Mouse (Mus musculus) gastrocnemius, adult 2 months (tissue): ENCODE results near the gene Tmem231. TPM values are rescaled to one million over a fixed set of nuclear protein-coding genes. Genes with fewer than 3 reads are reported as not detected.

Experiments
- DNase-seq: peaks from one replicate; pipeline ENCODE4 v3.0.0; 2022
- H3K27ac ChIP-seq: fragments of 200-600 bp; 2 replicates; pipeline ENCODE4 v1.8.1; 2022; ENCODE audit warnings: mild to moderate bottlenecking
- H3K4me3 ChIP-seq: fragments of 200-600 bp; 2 replicates; pipeline ENCODE4 v1.8.1; 2022; ENCODE audit warnings: mild to moderate bottlenecking, moderate library complexity
- CTCF ChIP-seq: fragments of 200-600 bp; IDR thresholded peaks from 2 replicates; pipeline ENCODE4 v1.8.1; 2022; ENCODE audit warnings: antibody characterized with exemption, mild to moderate bottlenecking, moderate library complexity
- intact Hi-C: fragments of 180-260 bp; cut with DNase I; formaldehyde crosslinking; loops from one replicate; pipeline ENCODE4 v1.15.1; 2025
- total RNA-seq, 2 experiments: library from RNA; stranded (reverse); gene quantifications; 2 replicates each; pipeline ENCODE4 v1.2.3; 2021

Gene Tmem231
- total RNA-seq, 2 experiments from 2014 or later, result 0.73 to 0.94 TPM

DNA sequence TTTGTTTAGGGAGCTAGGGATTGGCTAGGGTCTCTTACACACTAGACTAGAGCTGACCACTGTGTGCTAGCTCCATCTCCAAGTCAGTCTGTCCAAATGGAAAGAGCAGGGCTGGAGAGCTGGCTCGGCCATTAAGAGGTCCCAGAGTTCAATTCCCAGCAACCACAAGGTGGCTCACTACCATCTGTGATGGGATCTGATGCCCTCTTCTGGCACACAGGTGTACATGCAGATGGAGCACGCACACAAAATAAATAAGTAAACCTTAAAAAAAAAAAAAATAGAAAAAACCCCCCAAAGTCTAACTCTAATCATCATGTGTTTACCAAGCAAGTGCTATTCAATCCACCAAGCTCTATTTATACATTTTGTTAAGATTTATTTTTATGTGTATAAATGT, 14.0 kb downstream of the Tmem231 start:
- TF ChIP-seq CTCF, result peak; percentile 32; the same call in 1 of the 2 replicates
- no peak for DNase-seq
- intact Hi-C loops, result no loop called here
- Histone ChIP-seq H3K4me3 (no peak overlapping the region), H3K27ac (no peak overlapping the region)

DNA sequence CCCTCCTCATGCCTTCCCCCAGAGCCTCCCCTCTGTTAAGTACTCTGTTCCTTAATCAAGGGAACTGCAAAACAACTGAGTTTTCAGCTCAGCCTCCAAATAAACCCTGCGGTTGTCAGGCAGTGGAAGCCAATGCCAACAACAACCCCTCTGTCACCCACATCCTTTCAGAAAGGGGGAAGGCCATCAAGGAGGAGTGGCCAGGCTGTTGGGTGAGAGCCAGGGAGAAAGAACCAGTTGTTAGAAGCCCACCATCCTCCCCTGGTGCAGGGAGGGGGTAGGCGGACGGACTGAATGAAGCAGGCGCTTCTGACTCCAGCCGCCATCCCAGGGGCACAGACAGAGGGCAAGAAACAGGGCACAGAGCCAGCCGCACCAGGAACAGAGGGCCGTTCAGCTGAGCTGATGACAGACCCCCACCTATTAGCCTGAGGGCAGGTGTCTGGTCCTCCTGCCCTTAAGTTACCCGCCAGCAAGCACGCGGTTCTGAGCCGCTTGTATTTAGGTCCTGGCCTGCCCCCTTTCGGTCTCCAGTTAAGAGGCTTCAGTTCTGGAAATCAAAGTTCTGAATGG, 20.7 kb downstream of the Tmem231 start:
- H3K27ac ChIP-seq, result no peak overlapping the region
- H3K4me3 ChIP-seq, result no peak overlapping the region
- intact Hi-C loops, result no loop called here
- no peak for DNase-seq
- peak; percentile 29; the same call in 1 of the 2 replicates for TF ChIP-seq CTCF

DNA sequence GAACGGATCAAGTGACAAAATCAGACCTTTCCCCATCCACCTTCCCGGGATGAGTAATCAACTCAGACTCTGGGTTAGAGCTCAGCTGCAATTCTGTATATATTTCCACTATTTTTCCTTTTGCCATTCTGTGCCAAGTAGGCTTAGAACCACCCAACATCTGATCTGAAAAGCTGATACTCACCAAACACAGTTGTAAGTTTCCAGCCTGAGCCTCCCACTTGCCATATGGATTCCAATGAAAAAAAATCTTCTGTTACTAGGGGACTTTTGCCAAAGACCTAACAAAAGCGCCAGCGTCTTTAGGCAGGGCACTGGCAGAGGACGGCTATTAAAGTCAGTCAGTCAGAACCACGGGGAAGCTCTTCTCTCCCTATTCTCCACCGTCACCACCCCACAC, 22.1 kb downstream of the Tmem231 start:
- no peak for DNase-seq
- intact Hi-C loops, result no loop called here
- no peak for TF ChIP-seq CTCF
- no peak overlapping the region for H3K4me3 ChIP-seq
- no peak overlapping the region for H3K27ac ChIP-seq

DNA sequence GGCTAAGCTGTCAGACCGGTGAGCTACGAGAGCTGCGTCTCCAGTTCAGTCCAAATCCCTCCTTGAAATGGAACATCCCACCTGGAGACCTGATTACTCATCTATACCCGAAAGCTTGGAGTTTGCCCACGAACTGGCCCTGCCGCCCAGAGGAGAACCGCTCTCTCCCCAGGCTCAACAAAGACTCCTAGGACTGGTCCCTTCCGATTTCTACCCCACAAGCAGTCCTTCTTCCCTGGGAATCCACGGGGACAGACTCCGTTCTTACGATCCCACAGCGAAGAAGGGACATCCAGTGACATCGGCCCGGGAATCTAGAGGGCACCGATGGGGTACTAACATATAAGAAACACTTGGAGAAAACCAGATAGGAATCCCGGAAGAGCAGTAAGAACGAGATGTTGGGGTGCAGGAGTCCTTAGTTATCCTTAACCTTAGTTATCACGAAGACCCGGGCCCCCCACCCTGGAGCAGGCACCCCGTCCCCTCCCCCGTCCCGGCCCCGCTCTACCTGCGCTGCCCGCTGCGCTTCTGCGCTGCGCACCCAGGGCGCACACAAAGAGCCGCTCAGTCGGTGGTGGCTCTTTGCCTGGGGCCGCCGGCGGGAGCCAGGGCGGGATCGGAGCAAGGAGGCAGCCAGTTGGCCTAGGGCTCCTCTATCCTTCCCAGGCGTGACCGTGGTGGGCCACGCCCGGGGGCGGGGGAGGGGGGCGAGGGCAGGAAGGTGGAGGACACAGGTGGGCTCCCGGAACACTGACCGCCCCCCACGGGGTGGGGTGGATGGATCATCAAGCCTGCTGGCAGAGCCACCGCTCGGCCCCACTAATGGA, 23.8 kb downstream of the Tmem231 start, which contains the start of gene Chst5:
Chst5 (minus strand) TSS at position 827 of the 830 bp plus-strand sequence.
- DNase-seq, result peak; percentile 46
- no peak for TF ChIP-seq CTCF
- H3K27ac ChIP-seq, result no peak within 1 kb of the TSS
- H3K4me3 ChIP-seq, result peak within 1 kb of the TSS; percentile 43
- intact Hi-C loops, result no loop called here

DNA sequence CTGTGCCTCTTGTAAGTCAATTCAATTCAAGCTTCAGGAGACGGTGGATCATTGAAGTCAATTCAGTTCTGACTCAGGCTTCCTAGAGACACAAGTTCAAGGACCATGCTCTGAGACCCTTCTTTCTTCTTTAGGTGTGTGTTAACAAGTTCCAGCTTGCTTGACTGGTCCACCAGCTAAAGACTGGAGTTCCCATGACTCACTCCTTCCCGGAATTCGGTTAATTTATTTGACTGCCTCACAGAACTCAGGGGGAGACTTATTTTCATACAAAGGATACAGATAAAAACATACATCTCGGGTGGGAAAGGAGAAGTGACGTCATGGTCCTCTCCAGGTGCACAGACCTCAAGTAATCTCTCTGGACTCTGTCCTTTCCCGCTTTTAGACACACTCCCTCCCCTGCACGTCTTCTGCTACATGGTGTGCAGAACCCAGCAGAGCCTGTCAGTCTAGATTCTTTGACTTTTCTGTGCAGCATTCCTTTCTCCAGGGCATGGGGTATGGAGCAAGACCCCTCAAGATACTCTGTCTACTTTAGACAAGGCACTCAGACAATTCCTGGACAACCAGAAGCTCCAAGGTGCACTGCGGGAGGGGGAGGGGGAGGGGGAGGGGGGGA, 28.1 kb downstream of the Tmem231 start:
- intact Hi-C loops, result no loop called here
- H3K27ac ChIP-seq, result no peak overlapping the region
- no peak for TF ChIP-seq CTCF
- DNase-seq, result no peak
- H3K4me3 ChIP-seq, result no peak overlapping the region

DNA sequence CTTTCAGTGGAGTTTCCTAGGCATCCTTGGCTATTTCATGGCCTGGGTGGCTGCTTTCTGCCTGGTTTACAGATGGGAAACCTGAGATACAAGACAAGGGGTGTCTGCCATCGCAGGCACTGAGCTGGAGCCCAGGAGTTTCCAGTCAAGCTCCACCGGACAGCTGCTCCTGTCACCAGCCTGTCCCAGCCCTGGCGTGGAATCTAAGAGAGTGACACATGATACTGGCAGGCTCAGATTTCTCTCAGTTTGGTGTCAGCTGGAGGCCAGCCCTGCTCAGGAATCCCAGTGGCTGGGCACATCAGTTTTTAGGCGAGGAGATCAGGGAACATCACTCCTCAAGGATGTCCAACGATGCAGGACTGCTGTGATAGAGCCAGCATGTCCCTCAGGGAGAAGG, 31.6 kb downstream of the Tmem231 start:
- Histone ChIP-seq H3K27ac (peak overlapping the region; percentile 57), H3K4me3 (no peak overlapping the region)
- DNase-seq, result peak; percentile 88
- no peak for TF ChIP-seq CTCF
- intact Hi-C loops, result no loop called here

DNA sequence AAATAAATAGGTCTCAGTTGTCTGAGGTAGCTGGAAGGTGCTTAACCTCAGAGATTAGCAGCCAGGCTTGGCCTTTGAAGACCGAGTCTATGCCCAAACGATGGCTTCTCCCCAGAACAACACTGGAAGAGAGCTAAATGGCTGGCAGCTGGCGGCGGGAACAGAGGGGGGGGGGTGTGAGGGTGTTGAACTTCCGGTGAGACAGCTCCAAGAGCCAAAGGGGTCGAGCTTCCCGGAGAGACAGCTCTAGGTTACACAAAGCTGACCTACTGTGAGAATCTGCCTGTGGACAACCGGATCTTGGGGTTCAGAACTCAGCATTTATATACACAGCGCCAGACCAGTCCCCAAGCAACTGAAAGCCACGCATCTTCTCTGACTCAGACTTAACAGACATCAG, 35.1 kb downstream of the Tmem231 start:
- intact Hi-C loops, result no loop called here
- no peak overlapping the region for H3K27ac ChIP-seq

DNA sequence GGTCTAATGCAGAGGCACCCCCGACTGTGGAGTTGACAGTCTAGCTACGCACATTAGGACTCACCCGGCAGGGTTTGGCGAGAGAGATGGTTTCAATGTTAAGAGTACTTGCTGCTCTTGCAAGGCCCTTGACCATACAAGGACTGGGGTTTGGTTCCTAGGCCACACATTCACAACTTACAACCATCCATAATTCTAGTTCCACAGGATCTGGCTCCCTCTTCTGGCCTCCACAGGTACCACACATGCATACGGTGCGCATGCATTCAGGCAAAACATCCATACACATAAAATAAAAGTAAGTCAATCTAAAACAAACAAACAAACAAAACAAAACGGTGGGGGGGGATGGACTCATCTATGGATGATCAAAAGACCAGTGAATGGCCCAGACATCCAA, 38.7 kb downstream of the Tmem231 start:
- H3K4me3 ChIP-seq, result no peak overlapping the region
- intact Hi-C loops, result no loop called here
- no peak for DNase-seq
- TF ChIP-seq CTCF, result peak; percentile 31; the same call in 1 of the 2 replicates
- H3K27ac ChIP-seq, result no peak overlapping the region

More for the DNA sequence above, 35.1 kb downstream of the Tmem231 start:
- no peak for DNase-seq
- no peak overlapping the region for H3K4me3 ChIP-seq
- no peak for TF ChIP-seq CTCF

DNA sequence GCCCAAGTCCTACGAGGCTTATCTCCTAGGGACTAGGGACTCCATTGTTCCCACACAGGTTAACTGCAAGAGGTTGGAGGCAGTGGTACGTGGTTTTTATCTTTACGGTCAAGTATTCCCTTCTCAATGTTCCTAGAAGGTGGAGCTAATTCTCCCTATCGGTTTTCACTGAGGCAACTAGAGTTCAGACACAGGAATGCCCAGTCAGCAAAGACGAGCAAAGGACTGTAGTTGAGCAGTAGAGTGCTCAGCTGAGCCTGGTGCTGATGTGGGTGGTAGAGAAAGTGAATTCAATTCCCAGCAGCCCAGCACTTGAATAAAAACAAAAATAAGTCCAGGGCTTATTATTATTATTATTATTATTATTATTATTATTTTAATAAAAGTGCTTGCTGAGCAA, 41.1 kb downstream of the Tmem231 start:
- intact Hi-C loops, result no loop called here
- no peak overlapping the region for H3K4me3 ChIP-seq
- H3K27ac ChIP-seq, result no peak overlapping the region
- TF ChIP-seq CTCF, result no peak
- no peak for DNase-seq

DNA sequence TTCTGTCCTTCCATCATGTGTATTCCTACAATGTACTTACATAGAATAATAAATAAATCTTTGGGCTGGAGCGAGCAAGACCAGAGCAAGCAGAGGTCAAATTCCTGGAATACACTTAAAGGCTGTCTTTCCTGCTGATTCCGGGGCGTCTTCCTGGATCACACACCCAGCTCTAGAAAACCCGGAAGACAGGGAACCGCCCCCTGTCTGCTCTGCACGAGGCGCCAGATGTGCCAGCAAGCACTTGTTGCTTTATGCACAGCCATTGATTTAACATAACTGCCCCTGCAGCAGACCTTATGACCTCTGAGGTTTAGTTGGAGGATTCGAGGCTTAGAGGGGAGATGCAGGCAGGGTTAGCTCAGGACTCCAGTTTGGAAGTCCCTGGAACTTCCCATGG, 41.7 kb downstream of the Tmem231 start:
- intact Hi-C loops, result no loop called here
- Histone ChIP-seq H3K4me3 (no peak overlapping the region), H3K27ac (no peak overlapping the region)
- no peak for DNase-seq
- no peak for TF ChIP-seq CTCF

DNA sequence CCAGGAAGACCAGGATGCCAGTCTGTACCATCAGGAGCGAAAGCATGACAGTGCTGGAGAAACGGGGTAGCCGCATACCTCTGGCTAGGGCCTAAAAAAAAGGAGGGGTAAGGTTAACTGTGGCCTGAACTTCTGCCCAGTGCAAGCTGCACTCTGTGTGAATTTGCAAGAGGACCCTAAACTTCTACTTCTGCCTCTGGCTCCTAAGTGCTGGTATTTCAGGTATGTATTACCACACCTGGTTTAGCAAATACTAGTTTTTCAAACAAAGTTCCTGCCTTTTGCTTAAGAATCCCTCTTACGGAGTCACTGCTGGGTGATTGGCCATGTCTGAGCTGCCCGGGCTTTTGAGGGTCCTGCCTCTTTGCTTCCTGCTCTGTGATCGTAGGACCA, 42.8 kb downstream of the Tmem231 start:
- intact Hi-C loops, result no loop called here
- no peak for TF ChIP-seq CTCF
- H3K4me3 ChIP-seq, result no peak overlapping the region
- DNase-seq, result no peak
- H3K27ac ChIP-seq, result no peak overlapping the region

DNA sequence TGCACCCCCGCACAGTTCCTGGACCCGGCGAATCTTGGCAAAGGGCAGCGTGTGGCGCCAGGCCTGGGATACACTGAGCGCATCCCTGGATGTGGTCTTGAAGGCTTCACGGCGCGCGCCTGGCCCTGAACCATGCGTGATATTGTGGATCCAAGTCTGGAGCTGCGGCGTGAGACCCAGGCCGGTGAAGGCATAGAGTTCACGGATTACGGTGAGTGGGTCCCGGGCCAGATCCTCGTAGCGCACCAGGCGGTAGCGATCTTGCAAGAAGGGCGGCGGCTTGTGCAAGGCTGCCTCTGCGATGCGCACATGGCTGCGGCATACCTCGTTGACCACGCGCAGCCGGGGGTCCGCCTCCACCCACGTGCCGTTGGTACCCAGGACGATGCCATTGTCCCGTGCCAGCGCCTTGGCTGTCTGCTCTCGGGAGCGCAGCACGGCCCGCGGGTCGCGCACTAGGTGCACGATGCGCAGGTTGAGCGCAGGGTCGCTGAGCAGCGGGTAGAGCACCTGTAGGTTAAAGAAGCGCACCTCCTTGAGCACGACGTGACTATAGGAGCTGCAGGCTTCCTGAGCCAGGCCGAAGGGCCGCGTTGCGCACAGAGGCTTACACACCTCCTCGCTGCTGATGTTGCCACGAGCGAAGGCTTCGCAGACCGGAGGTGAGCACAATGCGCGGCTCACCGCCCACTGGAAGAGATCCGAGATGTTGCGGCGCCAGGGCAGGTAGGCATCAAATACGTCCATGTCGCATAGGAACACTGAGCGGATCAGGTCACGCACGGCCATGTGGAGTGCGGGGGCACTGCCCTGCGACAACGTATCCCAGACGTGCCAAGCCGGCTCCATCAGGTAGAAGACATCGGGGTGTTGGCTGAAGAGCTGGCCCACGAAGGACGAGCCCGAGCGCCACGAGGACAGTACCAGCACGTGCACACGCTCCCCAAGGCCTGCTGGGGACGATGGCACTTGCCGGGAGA, 43.5 kb downstream of the Tmem231 start:
- Histone ChIP-seq H3K4me3 (peak overlapping the region; percentile 17), H3K27ac (no peak overlapping the region)
- TF ChIP-seq CTCF, result no peak
- no peak for DNase-seq
- intact Hi-C loops, result no loop called here
